ENCODE assay signal across 16 mouse cellular contexts in the genomic region with DNA sequence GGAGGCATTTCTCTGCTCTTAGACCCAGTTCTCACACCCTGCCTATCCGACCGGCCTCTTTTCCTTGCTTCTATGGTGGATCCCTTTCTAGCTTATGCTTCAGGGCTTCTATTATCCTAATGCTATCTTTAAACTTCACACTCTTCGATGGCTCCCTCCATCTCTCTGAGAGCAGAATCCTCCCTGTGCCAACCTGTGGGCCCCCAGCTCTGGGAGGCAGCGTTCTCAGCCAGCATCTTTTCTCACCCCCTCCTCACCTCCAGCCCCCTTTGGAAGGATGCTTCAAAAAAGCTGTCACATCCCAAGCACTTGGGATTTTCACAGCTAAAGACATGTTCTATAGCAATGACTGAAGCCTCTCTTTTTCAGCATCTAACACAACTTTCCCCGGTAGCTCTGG.
"Had no signal": no experiment of that assay in that cellular context is flagged by ENCODE, and none has a peak within 500 bp of the region (broad histone marks: within the 10 kb centered on the region; RNA-seq: fewer than 3 reads in every experiment).

No protein-coding gene starts in this region.

- DNase-seq: gastrocnemius, postnatal 14 days; gastrocnemius, postnatal 36 days; heart, adult 11 months; heart, adult 2 months; heart, postnatal 14 days; heart, postnatal 36 days; kidney, adult 11 months; kidney, adult 2 months; kidney, adult 9 months; kidney, postnatal 14 days; kidney, postnatal 36 days; layer of hippocampus, postnatal 36 days; left cerebral cortex, postnatal 4 days had no signal

- ATAC-seq: hindbrain, postnatal 0 days; intestine, embryonic 16.5 days; liver, embryonic 12.5 days had no signal
